Mouse (Mus musculus) liver, embryonic 14.5 days (tissue): ENCODE results near the gene Gsta2. TPM values are rescaled to one million over a fixed set of nuclear protein-coding genes. Genes with fewer than 3 reads are reported as not detected.

Experiments used
- ATAC-seq: fragments of 200-750 bp; cut with Nextera tagmentation; 2 replicates; pipeline ENCODE4 v1.8.0; 2017; ENCODE audit warnings: moderate number of reproducible peaks, mild to moderate bottlenecking, moderate library complexity; ENCODE audit not compliant: insufficient read depth
- DNase-seq, 3 experiments: peaks; one replicate each; pipeline ENCODE4 v3.0.0-alpha.2; 2012 to 2013; ENCODE audit warnings: low read depth in 3 of 3, low spot score in 3 of 3
- H3K27ac ChIP-seq: fragments of 300-500 bp; sonication (generic); 2 replicates; pipeline ENCODE4 v1.5.1; 2014; ENCODE audit warnings: moderate library complexity, mild to moderate bottlenecking, control low read depth, inconsistent platforms
- H3K27me3 ChIP-seq: fragments of 300-500 bp; sonication (generic); 2 replicates; pipeline ENCODE4 v1.6.1; 2014; ENCODE audit warnings: mild to moderate bottlenecking, low read length, moderate library complexity; ENCODE audit not compliant: control insufficient read depth, insufficient read depth
- H3K36me3 ChIP-seq: fragments of 300-500 bp; sonication (generic); replicated peaks from 2 replicates; pipeline ENCODE4 v1.6.1; 2014; ENCODE audit warnings: low read depth; ENCODE audit not compliant: control insufficient read depth, insufficient read depth
- H3K4me1 ChIP-seq, 2 experiments: fragments of 200-500 bp in 1 of 2; fragments of 300-500 bp in 1 of 2; sonication (generic) in 1 of 2; replicated peaks; 2 replicates each; pipeline ENCODE4 v1.6.1; 2012 to 2014; ENCODE audit warnings: antibody characterized with exemption in 1 of 2, inconsistent platforms in 1 of 2, low read length in 1 of 2; ENCODE audit not compliant: control insufficient read depth in 2 of 2, insufficient read depth in 2 of 2
- H3K4me2 ChIP-seq: fragments of 300-500 bp; sonication (generic); 2 replicates; pipeline ENCODE4 v1.6.1; 2014; ENCODE audit warnings: low read depth, mild to moderate bottlenecking, control low read depth, moderate library complexity
- H3K4me3 ChIP-seq, 2 experiments: fragments of 200-500 bp in 1 of 2; fragments of 300-500 bp in 1 of 2; sonication (generic) in 1 of 2; 2 replicates each; pipeline ENCODE4 v1.5.1; 2012 to 2014; ENCODE audit warnings: low read depth in 2 of 2, low read length in 2 of 2, mild to moderate bottlenecking in 2 of 2, control low read depth in 1 of 2, inconsistent platforms in 1 of 2, moderate library complexity in 1 of 2; ENCODE audit not compliant: insufficient read depth in 1 of 2
- H3K9ac ChIP-seq: fragments of 300-500 bp; sonication (generic); replicated peaks from 2 replicates; pipeline ENCODE4 v1.6.1; 2014; ENCODE audit warnings: mild to moderate bottlenecking, control low read depth, moderate library complexity
- H3K9me3 ChIP-seq: fragments of 300-500 bp; sonication (generic); 2 replicates; pipeline ENCODE4 v1.6.1; 2016; ENCODE audit warnings: low read length, mixed read lengths; ENCODE audit not compliant: control insufficient read depth
- CTCF ChIP-seq: IDR thresholded peaks from 2 replicates; pipeline ENCODE4 v1.5.1; 2016; ENCODE audit warnings: antibody characterized with exemption, low read depth, control low read depth
- EP300 ChIP-seq: IDR thresholded peaks from 2 replicates; pipeline ENCODE4 v1.6.1; 2016; ENCODE audit warnings: antibody characterized with exemption, low read depth
- WGBS: fragments of 180-500 bp; shearing (Covaris S2); extraction: QIAGEN DNeasy Blood & Tissue Kit; methylation state at CpG from one replicate; pipeline ENCODE4 v1.1.7; 2014; ENCODE audit not compliant: insufficient replicate concordance; 5-methylcytosine and 5-hydroxymethylcytosine counted together
- polyA plus RNA-seq, 2 experiments: library from polyadenylated mRNA; depleted of rRNA in 1 of 2; stranded (reverse) in 1 of 2; unstranded in 1 of 2; fragments of >200 nt; fragmentation: Nextera tagmentation in 1 of 2; extraction: Ambion mirVana in 1 of 2; gene quantifications; 2 replicates each; pipeline versions ENCODE4 v1.2.1 to v1.2.3; 2012 to 2014

The Gsta2 gene
- polyA plus RNA-seq, 2 experiments = 0.07 to 0.29 TPM

- WGBS = 42% methylated on average over 13 of the region's 13 CpGs
- DNase-seq = no peak
- Histone ChIP-seq H3K4me2 (no peak overlapping the region), H3K9ac (no peak overlapping the region), H3K4me1 (no peaks in the 10 kb centered on the region), H3K4me3 (no peak overlapping the region), H3K27ac (no peak overlapping the region), H3K9me3 (no peaks in the 10 kb centered on the region), H3K27me3 (no peaks in the 10 kb centered on the region), H3K36me3 (no peaks in the 10 kb centered on the region)
- TF ChIP-seq CTCF (no peak), EP300 (no peak)
- ATAC-seq = no peak
Measured at GRCm38 (mm10) chr9:78365850-78366544, 10.4 kb upstream of the Gsta2 start.

- Histone ChIP-seq H3K9ac (no peak overlapping the region), H3K36me3 (no peaks in the 10 kb centered on the region), H3K27me3 (no peaks in the 10 kb centered on the region), H3K4me2 (no peak overlapping the region), H3K4me1 (no peaks in the 10 kb centered on the region), H3K4me3 (no peak overlapping the region), H3K27ac (no peak overlapping the region), H3K9me3 (no peaks in the 10 kb centered on the region)
- TF ChIP-seq EP300 = no peak
- TF ChIP-seq CTCF = no peak
- DNase-seq (no peak), ATAC-seq (no peak)
- 76% methylated on average over 6 of the region's 6 CpGs for WGBS
Measured at GRCm38 (mm10) chr9:78364701-78365100, 9.1 kb upstream of the Gsta2 start.

GRCm38 (mm10) chr9:78363374-78363773 lies 7.8 kb upstream of the Gsta2 start:
- WGBS = 16% methylated on average over 6 of the region's 6 CpGs
- Histone ChIP-seq H3K27me3 (no peaks in the 10 kb centered on the region), H3K9me3 (no peaks in the 10 kb centered on the region), H3K4me2 (no peak overlapping the region), H3K36me3 (no peaks in the 10 kb centered on the region), H3K4me1 (no peaks in the 10 kb centered on the region), H3K4me3 (no peak overlapping the region), H3K27ac (no peak overlapping the region), H3K9ac (no peak overlapping the region)
- DNase-seq = no peak
- TF ChIP-seq CTCF (no peak), EP300 (no peak)
- ATAC-seq = no peak

GRCm38 (mm10) chr9:78360484-78360872 lies 4.9 kb upstream of the Gsta2 start:
- no peak overlapping the region for H3K4me2 ChIP-seq
- ATAC-seq (no peak), DNase-seq (no peak)
- 40% methylated on average over 2 of the region's 2 CpGs for WGBS
- H3K4me3 ChIP-seq = no peak overlapping the region
- H3K4me1 ChIP-seq = no peaks in the 10 kb centered on the region
- H3K36me3 ChIP-seq = no peaks in the 10 kb centered on the region
- H3K27ac ChIP-seq = no peak overlapping the region
- H3K27me3 ChIP-seq = no peaks in the 10 kb centered on the region
- H3K9me3 ChIP-seq = no peaks in the 10 kb centered on the region
- TF ChIP-seq EP300 = no peak
- no peak for TF ChIP-seq CTCF
- H3K9ac ChIP-seq = no peak overlapping the region

GRCm38 (mm10) chr9:78359750-78360483 lies 4.3 kb upstream of the Gsta2 start:
- H3K27me3 ChIP-seq = no peaks in the 10 kb centered on the region
- H3K9ac ChIP-seq = no peak overlapping the region
- ATAC-seq (no peak), DNase-seq (no peak)
- H3K27ac ChIP-seq = no peak overlapping the region
- no peaks in the 10 kb centered on the region for H3K9me3 ChIP-seq
- WGBS = 59% methylated on average over 6 of the region's 6 CpGs
- no peaks in the 10 kb centered on the region for H3K36me3 ChIP-seq
- H3K4me1 ChIP-seq = no peaks in the 10 kb centered on the region
- H3K4me3 ChIP-seq = no peak overlapping the region
- H3K4me2 ChIP-seq = no peak overlapping the region
- TF ChIP-seq EP300 (no peak), CTCF (no peak)
